Mouse (Mus musculus) heart, postnatal 14 days (tissue): ENCODE results near the gene Megf11. TPM values are rescaled to one million over a fixed set of nuclear protein-coding genes. Genes with fewer than 3 reads are reported as not detected.

Source experiments
- DNase-seq, 2 experiments: peaks; one replicate each; pipeline ENCODE4 v3.0.0; 2021 to 2022
- intact Hi-C: fragments of 180-260 bp; cut with DNase I; formaldehyde crosslinking; loops from one replicate; pipeline ENCODE4 v1.15.1; 2025
- total RNA-seq, 2 experiments: library from RNA; stranded (reverse); gene quantifications; 2 replicates each; pipeline ENCODE4 v1.2.3; 2021

Megf11 gene
- total RNA-seq, 2 experiments from 2014 or later: 3.6 to 4.2 TPM

- DNase-seq: no peak
- intact Hi-C loops: loop anchor here (5.0 kb wide), 1 partner anchor 42 kb away; no protein-coding TSS in a partner anchor
Observed at GRCm38 (mm10) chr9:64389576-64390292, 4.3 kb downstream of the Megf11 start.

DNA sequence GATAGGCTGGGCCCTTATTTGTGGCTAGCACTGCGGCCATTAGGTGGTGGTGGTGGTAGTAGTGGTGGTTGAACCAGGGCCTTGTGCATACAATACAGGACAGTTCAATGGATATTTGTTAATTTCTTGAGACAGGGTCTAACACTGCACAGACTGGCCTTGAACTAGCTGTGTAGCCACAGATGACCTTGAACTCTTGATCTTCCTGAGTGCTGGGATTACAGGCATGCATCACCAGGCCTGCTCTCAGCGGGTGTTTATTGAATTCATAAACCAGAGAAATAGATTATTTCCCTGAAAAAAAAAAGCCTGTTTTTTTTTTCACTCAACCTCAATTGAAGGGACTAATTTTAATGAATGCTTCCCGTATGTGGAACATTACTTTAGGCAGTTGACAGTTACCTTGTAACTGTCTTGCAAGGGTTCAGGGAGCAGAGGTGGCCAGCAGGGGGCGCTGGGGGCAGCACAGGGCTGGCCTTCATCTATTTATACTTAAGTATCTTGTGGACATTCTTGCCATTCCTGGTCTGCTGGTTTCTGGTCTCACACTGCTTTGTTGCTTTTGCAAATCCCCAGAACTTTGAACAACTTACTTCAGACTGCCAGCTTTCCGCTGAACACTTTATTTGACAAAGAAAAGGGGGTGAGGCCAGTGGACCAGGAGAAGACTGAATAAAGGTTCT, 8.6 kb downstream of the Megf11 start:
- intact Hi-C loops: loop anchor here (1.0 to 5.0 kb wide), 3 partner anchors 47 to 297 kb away; no protein-coding TSS in a partner anchor
- peak; percentile 81 to 88 for DNase-seq

GRCm38 (mm10) chr9:64395238-64395920, 10.0 kb downstream of the Megf11 start:
- intact Hi-C loops: loop anchor here (2.0 kb wide), 1 partner anchor 295 kb away; no protein-coding TSS in a partner anchor

DNA sequence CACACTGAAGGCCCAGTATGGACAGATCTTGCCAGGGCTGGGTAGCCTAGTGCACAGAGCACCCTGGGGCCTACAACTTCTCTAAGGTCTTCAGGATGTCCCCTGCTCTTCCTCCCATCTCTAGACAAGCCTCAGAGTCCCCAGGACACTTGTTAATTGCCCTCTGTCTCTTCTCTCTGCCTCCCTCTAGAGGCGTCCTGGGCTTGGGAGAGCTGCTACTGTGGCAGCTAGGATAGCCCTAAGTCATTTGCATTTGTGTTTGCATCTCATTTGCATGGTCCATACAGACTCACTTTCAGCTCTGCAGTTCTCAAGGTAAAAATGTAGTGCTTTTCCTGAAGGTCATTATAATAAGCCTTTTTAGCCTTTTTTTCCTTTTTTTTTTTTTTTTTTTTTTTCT, 11.7 kb downstream of the Megf11 start:
- intact Hi-C loops: no loop called here
- peak in 1 of 2 experiments; percentile 30 for DNase-seq

More at GRCm38 (mm10) chr9:64395238-64395920, 10.0 kb downstream of the Megf11 start:
- no peak for DNase-seq

DNA sequence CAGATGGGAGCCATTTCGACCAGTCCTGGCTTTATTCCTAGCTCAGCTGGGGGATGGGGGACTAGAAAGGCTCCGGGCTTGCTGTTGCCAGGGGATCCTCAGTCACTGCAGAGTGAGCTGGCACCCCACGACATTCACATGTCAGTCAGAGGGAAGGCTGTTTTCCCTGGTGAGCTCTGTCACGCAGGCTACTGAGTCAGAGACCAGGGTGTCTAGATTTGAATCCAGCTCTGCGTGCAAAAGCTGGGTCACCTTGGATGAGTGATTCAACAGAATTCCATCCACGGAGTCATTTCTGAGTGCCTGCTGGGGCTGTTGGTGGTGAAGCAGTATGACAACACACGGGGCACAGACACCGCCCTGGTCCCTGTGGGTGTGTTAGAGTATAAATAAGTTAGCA, 13.7 kb downstream of the Megf11 start:
- no peak for DNase-seq
- intact Hi-C loops: no loop called here

- intact Hi-C loops: loop anchor here (2.0 kb wide), 1 partner anchor 17 kb away; no protein-coding TSS in a partner anchor
Observed at GRCm38 (mm10) chr9:64402141-64402540, 16.7 kb downstream of the Megf11 start.

GRCm38 (mm10) chr9:64406841-64407240, 21.4 kb downstream of the Megf11 start:
- intact Hi-C loops: no loop called here
- DNase-seq: no peak

More at GRCm38 (mm10) chr9:64402141-64402540, 16.7 kb downstream of the Megf11 start:
- no peak for DNase-seq

DNA sequence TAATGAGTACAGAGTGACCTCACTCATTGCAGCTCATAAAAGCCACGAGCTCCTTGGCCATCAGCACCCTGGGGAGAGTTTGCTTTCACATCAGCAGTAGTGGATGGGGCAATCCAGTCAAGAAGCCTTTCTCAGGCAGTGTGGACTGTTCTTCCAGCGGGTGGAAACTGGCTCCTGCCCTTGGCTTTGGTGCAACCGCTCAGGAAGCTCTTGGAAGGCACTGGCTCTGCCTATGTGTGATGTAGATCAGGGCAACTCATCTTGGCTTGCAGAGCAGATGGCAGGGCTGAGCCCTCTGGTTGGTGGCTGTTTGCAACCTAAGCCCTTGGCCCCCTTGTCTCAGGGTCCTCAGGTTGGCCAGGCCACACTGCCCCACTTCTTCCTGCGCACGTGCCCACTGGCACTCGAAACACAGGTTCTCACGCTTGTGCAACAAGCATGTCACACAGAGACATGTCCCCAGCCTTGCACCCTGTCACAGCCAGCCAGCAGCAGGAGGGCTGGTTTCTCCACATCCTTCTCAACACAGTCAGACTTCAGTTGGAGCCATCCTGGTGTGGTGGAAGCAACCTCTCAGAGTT, 22.1 kb downstream of the Megf11 start:
- intact Hi-C loops: no loop called here
- no peak for DNase-seq

- intact Hi-C loops: no loop called here
- no peak for DNase-seq
Observed at GRCm38 (mm10) chr9:64408821-64409220, 23.4 kb downstream of the Megf11 start.

DNA sequence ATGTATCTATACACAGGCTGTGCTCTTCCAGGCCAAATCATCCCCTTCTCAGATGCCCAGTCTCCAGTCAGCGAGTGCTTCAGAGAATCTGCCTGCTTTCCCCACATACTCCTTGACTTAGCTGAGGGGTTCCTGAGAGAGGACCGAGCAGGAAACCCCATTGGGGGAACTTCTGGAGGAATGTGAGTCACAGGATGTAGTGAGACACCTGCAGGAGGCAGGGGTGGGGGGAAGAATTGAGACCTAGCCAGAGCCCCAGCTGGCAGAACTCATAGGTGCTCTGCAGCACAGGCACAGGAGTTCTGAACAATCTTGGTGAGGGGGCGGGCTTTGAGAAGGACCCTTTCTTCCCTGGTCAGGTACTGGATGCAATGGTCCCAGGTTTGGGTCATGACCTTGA, 35.0 kb downstream of the Megf11 start:
- intact Hi-C loops: no loop called here
- no peak for DNase-seq

DNA sequence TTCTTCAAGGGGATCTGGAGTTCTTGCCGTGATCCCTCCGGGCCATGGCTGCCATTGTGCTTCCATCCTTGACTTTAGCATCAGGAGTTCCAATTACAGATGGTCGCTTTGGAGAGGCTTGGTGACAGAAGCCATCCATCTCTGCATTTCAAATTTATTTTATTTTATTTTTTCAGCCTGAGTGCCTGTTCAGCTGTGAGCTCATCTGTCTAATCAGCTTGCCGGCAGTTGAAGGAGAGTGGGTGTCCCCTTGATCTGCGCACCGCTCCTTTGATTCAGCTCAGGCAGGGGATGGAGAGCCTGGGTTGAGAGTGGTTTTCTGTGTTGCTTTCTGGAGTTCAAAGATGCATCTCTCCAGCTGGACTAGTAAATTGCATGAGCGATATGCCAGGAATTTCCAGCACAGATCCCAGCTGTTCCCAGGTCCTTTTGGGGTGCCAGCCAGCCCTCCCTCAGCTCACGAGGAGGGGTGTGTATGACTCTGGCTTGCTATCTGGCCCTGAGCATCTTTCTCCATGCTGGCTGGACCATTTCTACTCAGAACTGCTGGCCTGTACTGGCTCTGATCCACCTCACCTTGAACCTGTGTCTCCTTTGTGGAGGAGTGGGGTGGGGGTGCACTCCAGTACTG, 36.7 kb downstream of the Megf11 start:
- DNase-seq: no peak
- intact Hi-C loops: no loop called here

DNA sequence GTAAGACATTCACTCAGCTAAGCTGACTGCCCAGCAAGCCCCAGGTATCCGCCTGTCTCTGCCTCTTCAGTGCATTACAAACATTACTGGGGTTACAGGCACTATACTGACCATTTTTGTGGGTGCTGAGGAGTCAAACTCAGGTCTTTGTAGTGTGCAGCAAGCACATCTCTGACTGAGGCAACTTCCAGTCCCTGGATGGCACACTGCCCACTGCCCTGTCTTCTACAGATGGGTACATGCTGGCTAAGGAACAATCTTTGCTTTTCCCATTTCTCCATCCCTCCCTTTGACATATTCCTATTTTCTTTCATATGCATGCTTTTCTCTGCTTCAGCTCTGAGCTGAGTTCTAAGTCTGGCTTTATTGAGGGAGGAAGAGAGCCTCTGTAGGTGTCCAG, 38.5 kb downstream of the Megf11 start:
- intact Hi-C loops: no loop called here

DNA sequence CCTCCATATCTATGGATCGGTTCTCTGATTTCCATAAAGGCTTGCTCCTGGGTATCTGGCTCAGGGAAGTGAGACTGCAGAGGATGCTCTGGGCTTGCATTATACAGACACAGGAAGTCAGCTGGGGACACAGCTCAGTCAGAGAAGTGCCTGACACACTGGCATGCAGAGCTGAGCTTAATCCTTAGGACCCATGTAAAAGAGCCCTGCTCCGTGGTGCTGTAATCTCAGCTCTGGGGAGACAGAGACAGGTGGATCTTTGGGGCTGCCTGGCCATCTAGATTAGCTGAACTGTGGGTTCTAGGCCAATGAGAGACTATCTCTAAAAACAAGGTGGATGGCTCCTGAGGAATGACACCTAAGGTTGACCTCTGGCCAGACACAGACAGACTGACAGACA, 50.7 kb downstream of the Megf11 start:
- no peak for DNase-seq
- intact Hi-C loops: no loop called here

More for the DNA sequence above, 38.5 kb downstream of the Megf11 start:
- DNase-seq: no peak

DNA sequence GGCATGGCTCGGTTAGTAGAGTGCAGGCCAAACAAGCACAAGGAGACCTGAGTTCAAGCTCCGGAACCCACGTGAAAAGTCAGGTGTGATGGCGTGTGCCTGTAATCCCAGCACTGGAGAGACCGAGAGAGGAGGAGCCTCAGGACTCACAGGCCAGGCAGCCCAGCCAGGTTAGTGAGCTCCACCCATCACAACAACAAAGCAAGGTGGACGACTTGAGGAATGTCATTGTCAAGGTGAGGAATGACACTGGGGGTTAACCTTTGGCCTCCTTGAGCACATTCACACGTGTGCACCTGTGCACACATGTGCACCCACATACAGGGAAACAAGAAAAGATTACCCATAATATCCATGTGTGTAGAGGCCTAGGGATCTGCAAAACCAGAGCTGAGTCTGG, 54.7 kb downstream of the Megf11 start:
- intact Hi-C loops: no loop called here
- no peak for DNase-seq

DNA sequence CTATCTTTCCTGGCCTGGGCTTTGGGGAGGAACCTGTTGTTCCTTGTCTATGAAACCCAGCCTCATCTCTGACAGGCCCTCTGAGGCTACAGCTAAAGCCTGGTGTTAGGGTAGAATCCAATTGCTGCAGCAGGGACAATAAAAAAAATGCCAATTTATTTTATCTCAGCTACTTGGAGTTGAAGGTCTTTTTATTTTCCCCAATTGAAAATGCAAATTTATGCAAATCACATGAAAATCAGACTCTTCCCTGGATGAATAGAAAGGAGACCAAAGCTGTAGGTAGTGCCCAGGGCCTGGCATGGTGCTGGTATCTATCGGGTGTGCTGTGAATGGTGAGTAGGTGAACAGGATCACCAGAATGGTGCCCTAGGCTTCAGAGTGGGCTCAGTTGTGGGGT, 60.6 kb downstream of the Megf11 start:
- no peak for DNase-seq
- intact Hi-C loops: no loop called here

DNA sequence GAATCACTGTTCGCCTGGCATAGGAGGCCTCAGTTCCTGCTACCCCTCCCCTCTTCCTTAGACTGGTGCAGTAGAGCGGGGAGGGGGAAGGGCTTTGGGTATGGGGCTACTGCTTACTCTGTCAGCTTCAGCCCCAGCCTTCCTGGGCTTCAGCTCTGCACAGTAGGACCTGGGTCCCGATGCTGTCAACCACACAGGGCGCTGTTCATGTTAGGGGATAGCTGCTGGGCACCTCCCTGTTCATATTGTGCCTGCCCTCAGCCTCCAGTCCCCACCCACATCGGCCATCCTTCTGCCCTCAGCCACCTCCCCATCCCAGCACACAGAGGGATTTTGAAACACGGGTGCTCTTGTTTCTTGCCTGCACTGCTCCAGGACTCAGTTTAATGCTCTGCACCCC, 61.6 kb downstream of the Megf11 start:
- intact Hi-C loops: no loop called here

DNA sequence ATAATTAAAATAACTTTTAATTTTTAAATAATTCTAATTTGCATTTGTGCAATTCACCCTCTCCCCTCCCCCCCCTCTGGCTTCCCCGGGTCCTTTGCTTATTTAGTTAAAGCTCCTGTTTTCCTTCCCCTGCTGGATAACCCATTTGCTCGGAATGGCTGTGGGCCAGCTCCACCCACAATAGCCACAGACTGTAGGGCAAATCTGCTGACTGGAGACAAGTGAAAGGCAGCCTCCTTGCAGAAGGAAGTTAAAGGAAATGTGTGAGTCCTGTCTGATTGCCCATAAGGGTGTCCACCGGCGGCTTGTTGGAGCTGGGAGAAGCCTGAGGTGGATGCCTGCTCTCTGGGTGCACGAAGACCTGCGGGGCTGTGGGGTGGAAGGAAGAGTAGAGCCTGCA, 62.1 kb downstream of the Megf11 start:
- intact Hi-C loops: no loop called here
- DNase-seq: peak; percentile 56 to 60

More for the DNA sequence above, 61.6 kb downstream of the Megf11 start:
- no peak for DNase-seq

DNA sequence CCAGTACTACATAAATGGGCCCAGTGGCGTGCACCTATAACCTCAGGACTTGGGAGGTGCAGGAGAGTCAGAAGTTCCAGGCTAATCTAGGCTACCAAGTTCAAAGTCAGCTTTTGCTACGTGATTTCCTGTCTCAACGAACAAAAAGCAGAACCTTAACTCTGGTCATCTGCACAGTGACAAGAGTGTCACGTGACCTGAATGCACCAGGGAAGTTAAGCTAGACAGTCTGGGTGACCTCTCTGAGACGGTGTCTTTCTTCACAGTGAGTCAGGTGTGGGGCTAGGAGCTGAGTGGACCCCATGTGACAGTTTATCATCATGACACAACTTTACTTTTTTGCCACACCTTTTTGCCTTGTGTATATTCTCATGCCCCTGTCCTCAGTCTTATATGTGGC, 67.3 kb downstream of the Megf11 start:
- intact Hi-C loops: no loop called here
- DNase-seq: no peak

DNA sequence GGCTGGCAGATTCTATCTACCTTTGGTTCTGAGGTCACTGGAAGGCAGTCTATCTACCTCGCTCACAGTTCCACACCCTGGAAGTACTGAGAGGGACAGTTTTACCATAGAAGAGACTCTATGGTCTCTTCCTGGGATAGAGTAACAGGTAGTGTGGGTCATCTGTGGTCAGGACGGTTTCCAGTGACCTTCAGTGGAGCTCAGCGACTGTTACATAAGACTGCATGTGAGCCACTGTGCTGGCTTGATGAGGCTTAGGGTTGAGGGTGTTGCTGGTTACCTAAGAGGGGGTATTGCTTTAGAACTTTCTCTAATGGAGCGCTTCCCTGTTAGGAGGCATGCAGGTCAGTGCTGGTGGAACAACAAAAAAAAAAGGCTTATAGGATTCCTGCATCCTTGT, 68.8 kb downstream of the Megf11 start:
- no peak for DNase-seq
- intact Hi-C loops: no loop called here

GRCm38 (mm10) chr9:64455910-64456309, 70.5 kb downstream of the Megf11 start:
- intact Hi-C loops: no loop called here
- no peak for DNase-seq
